26 mouse cellular contexts compared by ENCODE assay signal in the genomic region with DNA sequence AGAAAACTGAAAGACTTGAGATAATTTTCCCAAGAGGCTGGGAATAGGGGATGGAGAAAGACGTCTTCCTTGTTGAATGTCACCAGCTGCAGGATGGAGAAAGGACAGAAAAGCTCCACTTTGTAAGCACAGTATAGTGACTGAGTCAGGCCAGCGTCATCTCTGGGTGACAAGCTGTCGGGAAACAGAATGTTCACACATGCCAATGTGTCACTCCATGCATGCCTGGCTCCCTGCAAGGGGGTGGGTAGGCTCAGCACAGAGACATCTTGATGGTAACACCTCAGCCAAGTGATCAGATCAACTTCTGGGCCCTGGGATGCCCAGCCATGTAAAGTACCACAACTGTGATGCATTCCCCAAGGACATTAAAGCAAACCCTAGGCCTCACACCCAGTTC. TPM values are rescaled to one million over a fixed set of nuclear protein-coding genes. Genes with fewer than 3 reads are reported as not detected.
A peak's percentile ranks its signal among the peaks of the same experiment; 100 is the strongest.
DNase-seq lines count a peak whose midpoint lies in the region; ATAC-seq lines count a peak whose summit lies in the region.
"Had no signal": no experiment of that assay in that cellular context is flagged by ENCODE, and none has a peak within 500 bp of the region (broad histone marks: within the 10 kb centered on the region; RNA-seq: fewer than 3 reads in every experiment).

No protein-coding gene starts in this region.

- H3K9ac ChIP-seq in forebrain, embryonic 14.5 days (ENCODE audit: low read length): no peak overlapping the region
- H3K9ac ChIP-seq in forebrain, embryonic 16.5 days (replicated peaks; ENCODE audit: low read depth, low read length): no peak overlapping the region
- H3K9ac ChIP-seq in lung, embryonic 16.5 days (ENCODE audit: low read length): no peak overlapping the region
- H3K9ac ChIP-seq: embryonic facial prominence, embryonic 12.5 days; embryonic facial prominence, embryonic 15.5 days; forebrain, embryonic 12.5 days; heart, embryonic 12.5 days; heart, embryonic 15.5 days; hindbrain, embryonic 13.5 days had no signal

- DNase-seq in forebrain, embryonic 14.5 days (ENCODE audit: low spot score): peak; percentile 37
- DNase-seq in layer of hippocampus, adult 9-11 months: peak; percentile 33
- no peak for DNase-seq in layer of hippocampus, adult 9-10 months (ENCODE audit: low spot score)
- no peak for DNase-seq in lung, adult 18-20 months
- DNase-seq: adrenal gland, adult 8-10 months; adrenal gland, postnatal 25 days; cerebellum, adult 11 months; cerebellum, adult 2 months; cerebellum, adult 9-11 months; cerebellum, postnatal 25 days; gastrocnemius, postnatal 25 days; heart, adult 18-20 months; heart, postnatal 10 days; heart, postnatal 36 days had no signal

- H3K4me3 ChIP-seq in forebrain, embryonic 14.5 days (ENCODE audit: low read depth, low read length): no peak overlapping the region
- no peak overlapping the region for H3K4me3 ChIP-seq in forebrain, embryonic 16.5 days (replicated peaks; ENCODE audit: low read length)
- no peak overlapping the region for H3K4me3 ChIP-seq in lung, embryonic 16.5 days (ENCODE audit: low read length)
- H3K4me3 ChIP-seq: embryonic facial prominence, embryonic 12.5 days; embryonic facial prominence, embryonic 15.5 days; forebrain, embryonic 12.5 days; heart, embryonic 12.5 days; heart, embryonic 15.5 days; hindbrain, embryonic 10.5 days; hindbrain, embryonic 13.5 days had no signal

- H3K36me3 ChIP-seq in forebrain, embryonic 14.5 days (ENCODE audit: control insufficient read depth, insufficient read depth, low read length): no peaks in the 10 kb centered on the region
- H3K36me3 ChIP-seq in forebrain, embryonic 16.5 days (ENCODE audit: control insufficient read depth, insufficient read depth): no peaks in the 10 kb centered on the region
- no peaks in the 10 kb centered on the region for H3K36me3 ChIP-seq in lung, embryonic 16.5 days (ENCODE audit: control insufficient read depth, insufficient read depth, low read length)
- H3K36me3 ChIP-seq: embryonic facial prominence, embryonic 12.5 days; embryonic facial prominence, embryonic 15.5 days; forebrain, embryonic 12.5 days; heart, embryonic 12.5 days; heart, embryonic 15.5 days; hindbrain, embryonic 10.5 days; hindbrain, embryonic 13.5 days had no signal

- WGBS in forebrain, embryonic 14.5 days: 64% methylated on average over 3 of the region's 3 CpGs
- 58% methylated on average over 3 of the region's 3 CpGs for WGBS in forebrain, embryonic 16.5 days
- WGBS in lung, embryonic 16.5 days: 66% methylated on average over 3 of the region's 3 CpGs

- H3K27me3 ChIP-seq in forebrain, embryonic 14.5 days (replicated peaks; ENCODE audit: control insufficient read depth, insufficient read depth, low read length): no peaks in the 10 kb centered on the region
- H3K27me3 ChIP-seq in forebrain, embryonic 16.5 days (replicated peaks; ENCODE audit: control insufficient read depth, insufficient read depth, low read length): no peaks in the 10 kb centered on the region
- no peaks in the 10 kb centered on the region for H3K27me3 ChIP-seq in lung, embryonic 16.5 days (ENCODE audit: control insufficient read depth, insufficient read depth, low read depth, low read length)
- H3K27me3 ChIP-seq: embryonic facial prominence, embryonic 12.5 days; embryonic facial prominence, embryonic 15.5 days; heart, embryonic 15.5 days; hindbrain, embryonic 13.5 days had no signal

- H3K9me3 ChIP-seq in forebrain, embryonic 14.5 days (replicated peaks; ENCODE audit: control insufficient read depth, low read length): no peaks in the 10 kb centered on the region
- H3K9me3 ChIP-seq in forebrain, embryonic 16.5 days (ENCODE audit: control insufficient read depth, low read length): no peaks in the 10 kb centered on the region
- no peaks in the 10 kb centered on the region for H3K9me3 ChIP-seq in lung, embryonic 16.5 days (ENCODE audit: control insufficient read depth, low read length)
- H3K9me3 ChIP-seq: embryonic facial prominence, embryonic 12.5 days; embryonic facial prominence, embryonic 15.5 days; forebrain, embryonic 12.5 days; heart, embryonic 15.5 days; hindbrain, embryonic 10.5 days; hindbrain, embryonic 13.5 days had no signal

- H3K27ac ChIP-seq in forebrain, embryonic 14.5 days (ENCODE audit: low read depth, low read length): no peak overlapping the region
- no peak overlapping the region for H3K27ac ChIP-seq in forebrain, embryonic 16.5 days (ENCODE audit: low read length)
- H3K27ac ChIP-seq in lung, embryonic 16.5 days (ENCODE audit: low read length): peak overlapping the region; percentile 70
- H3K27ac ChIP-seq: embryonic facial prominence, embryonic 12.5 days; embryonic facial prominence, embryonic 15.5 days; forebrain, embryonic 12.5 days; heart, embryonic 15.5 days; hindbrain, embryonic 10.5 days; hindbrain, embryonic 13.5 days had no signal

- ATAC-seq in forebrain, embryonic 14.5 days: no peak
- no peak for ATAC-seq in forebrain, embryonic 16.5 days
- peak; percentile 73 for ATAC-seq in lung, embryonic 16.5 days (ENCODE audit: low read depth)
- ATAC-seq: activated CD4-positive, CD25-positive, alpha-beta regulatory T cell, adult 4 months; hindbrain, embryonic 16.5 days; inflammation-experienced regulatory T-cells, adult 6 months had no signal

- no peak overlapping the region for H3K4me2 ChIP-seq in forebrain, embryonic 14.5 days (ENCODE audit: low read length)
- H3K4me2 ChIP-seq in forebrain, embryonic 16.5 days (ENCODE audit: low read length): no peak overlapping the region
- no peak overlapping the region for H3K4me2 ChIP-seq in lung, embryonic 16.5 days (ENCODE audit: low read depth, low read length)
- H3K4me2 ChIP-seq: embryonic facial prominence, embryonic 12.5 days; embryonic facial prominence, embryonic 15.5 days; forebrain, embryonic 12.5 days; heart, embryonic 12.5 days; heart, embryonic 15.5 days; hindbrain, embryonic 13.5 days had no signal

- peaks cover 11% of the 10 kb centered on the region; the same call in 1 of the 2 replicates for H3K4me1 ChIP-seq in forebrain, embryonic 14.5 days (ENCODE audit: control insufficient read depth, insufficient read depth, low read length)
- peaks cover 9% of the 10 kb centered on the region for H3K4me1 ChIP-seq in forebrain, embryonic 16.5 days (replicated peaks; ENCODE audit: control insufficient read depth, insufficient read depth, low read length)
- no peaks in the 10 kb centered on the region for H3K4me1 ChIP-seq in lung, embryonic 16.5 days (replicated peaks; ENCODE audit: control insufficient read depth, insufficient read depth, low read length)
- H3K4me1 ChIP-seq: embryonic facial prominence, embryonic 12.5 days; embryonic facial prominence, embryonic 15.5 days; heart, embryonic 12.5 days; heart, embryonic 15.5 days had no signal

RNA-seq across cellular contexts. Expression of a gene that starts 26.5 kb away (rescaled TPM):
- 1.2 and 1.6 TPM in 2 replicates for polyA plus RNA-seq in forebrain, embryonic 14.5 days (2014; fragmentation: Nextera tagmentation; extraction: Ambion mirVana)
- polyA plus RNA-seq in forebrain, embryonic 16.5 days (2015; fragmentation: Nextera tagmentation; extraction: Ambion mirVana): 1.5 and 3.0 TPM in 2 replicates
- 1.7 and 3.6 TPM in 2 replicates for polyA plus RNA-seq in lung, embryonic 16.5 days (2015; fragmentation: Nextera tagmentation; extraction: Ambion mirVana)
- polyA plus RNA-seq: activated CD4-positive, CD25-positive, alpha-beta regulatory T cell, adult 4 months; inflammation-experienced regulatory T-cells, adult 6 months had no signal

Comparison
In these comparisons a context has a peak if more than half of its experiments do, and no peak if none do; other contexts are left out.
1. DNase-seq: peak in forebrain, embryonic 14.5 days (single experiment) and layer of hippocampus, adult 9-11 months (single experiment); none in layer of hippocampus, adult 9-10 months (single experiment) and lung, adult 18-20 months (0 of 2).